Mouse (Mus musculus): ENCODE measurements around the gene Vezt. TPM values are rescaled to one million over a fixed set of nuclear protein-coding genes. Genes with fewer than 3 reads are reported as not detected.

Vezt gene
- polyA plus RNA-seq (2017; shearing (Covaris generic)) = 8.4 TPM

GRCm38 (mm10) chr10:94035658-94036374 is at the start of gene Vezt, which contains the start of gene Fgd6:
Gene Vezt, minus strand, starts transcription at chr10:94035817.
Gene Fgd6, plus strand, starts transcription at chr10:94036001.

DNA sequence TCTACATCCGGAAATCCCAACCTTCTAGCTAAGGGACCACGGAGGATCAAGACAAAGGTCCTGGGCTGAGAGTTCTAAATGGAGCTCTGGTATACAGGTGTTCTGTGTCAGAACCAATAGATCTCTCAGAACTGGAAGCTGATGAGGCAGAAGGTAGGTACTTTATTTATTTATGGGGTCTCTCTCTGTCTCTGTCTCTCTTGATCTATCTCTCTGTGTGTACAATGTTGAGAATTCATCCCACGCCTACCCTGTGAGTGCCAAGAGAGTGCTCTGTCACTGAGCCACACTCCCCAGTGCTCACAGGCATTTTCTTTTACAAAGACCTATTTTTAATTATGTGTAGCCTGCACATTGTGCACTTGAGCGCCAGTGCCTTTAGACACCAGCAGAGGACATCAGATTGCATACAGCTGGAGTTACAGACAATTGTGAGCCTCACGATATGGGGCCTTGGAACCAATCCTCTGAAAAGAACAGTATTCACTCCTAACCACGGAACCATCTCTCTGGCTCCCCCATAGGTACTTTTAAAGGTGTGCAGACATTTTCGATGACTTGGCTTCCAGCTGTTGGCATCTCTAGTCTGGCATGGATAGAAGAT is 138.5 kb downstream of the Vezt start, which contains the start of gene Metap2:
TSS of gene Metap2 (minus strand) at position 51 of the 604 bp plus-strand sequence.

Other genes with a start within 250 kb of the Vezt start
- not detected for gene Usp44, start 204.3 kb downstream of the Vezt start, polyA plus RNA-seq (2017; shearing (Covaris generic))
- gene Metap2, start 138.7 kb downstream of the Vezt start, polyA plus RNA-seq (2017; shearing (Covaris generic)) = 98.7 TPM
- gene Fgd6, start 184 bp upstream of the Vezt start, polyA plus RNA-seq (2017; shearing (Covaris generic)) = 4.4 TPM
- gene Nr2c1, start 112.2 kb upstream of the Vezt start, polyA plus RNA-seq (2017; shearing (Covaris generic)) = 4.5 TPM
- 72.4 TPM for gene Ndufa12, start 162.9 kb upstream of the Vezt start, polyA plus RNA-seq (2017; shearing (Covaris generic))

Data from effector memory CD4-positive, alpha-beta T cell, adult 5 months (primary cell).